Mouse (Mus musculus) heart, postnatal 0 days (tissue): ENCODE data around the gene Gm3336. TPM values are rescaled to one million over a fixed set of nuclear protein-coding genes. Genes with fewer than 3 reads are reported as not detected.

Experiments used
- ATAC-seq: fragments of 200-750 bp; cut with Nextera tagmentation; 2 replicates; pipeline ENCODE4 v1.8.0; 2017; ENCODE audit warnings: low read depth, moderate number of reproducible peaks, moderate library complexity; ENCODE audit not compliant: insufficient read depth
- DNase-seq: peaks from one replicate; pipeline ENCODE4 v3.0.0-alpha.2; 2016; ENCODE audit warnings: low spot score
- H3K27ac ChIP-seq: fragments of 300-500 bp; sonication (generic); 2 replicates; pipeline ENCODE4 v1.5.1; 2014; ENCODE audit warnings: low read depth, mild to moderate bottlenecking
- H3K27me3 ChIP-seq: fragments of 300-500 bp; sonication (generic); 2 replicates; pipeline ENCODE4 v1.6.1; 2014; ENCODE audit warnings: low read length, mixed read lengths; ENCODE audit not compliant: control insufficient read depth, insufficient read depth
- H3K36me3 ChIP-seq: fragments of 300-500 bp; sonication (generic); replicated peaks from 2 replicates; pipeline ENCODE4 v1.6.1; 2014; ENCODE audit warnings: low read length, mixed read lengths; ENCODE audit not compliant: control insufficient read depth, insufficient read depth
- H3K4me1 ChIP-seq: fragments of 300-500 bp; sonication (generic); 2 replicates; pipeline ENCODE4 v1.6.1; 2014; ENCODE audit warnings: antibody characterized with exemption; ENCODE audit not compliant: control insufficient read depth, insufficient read depth
- H3K4me2 ChIP-seq: fragments of 300-500 bp; sonication (generic); 2 replicates; pipeline ENCODE4 v1.6.1; 2014; ENCODE audit warnings: low read depth, mild to moderate bottlenecking, low read length, moderate library complexity
- H3K4me3 ChIP-seq: fragments of 300-500 bp; sonication (generic); 2 replicates; pipeline ENCODE4 v1.5.1; 2014; ENCODE audit warnings: low read depth, low read length
- H3K9ac ChIP-seq: fragments of 300-500 bp; sonication (generic); replicated peaks from 2 replicates; pipeline ENCODE4 v1.6.1; 2014; ENCODE audit warnings: low read depth, low read length, mixed read lengths
- H3K9me3 ChIP-seq: fragments of 300-500 bp; sonication (generic); replicated peaks from 2 replicates; pipeline ENCODE4 v1.6.1; 2016; ENCODE audit warnings: low read length; ENCODE audit not compliant: control insufficient read depth
- CTCF ChIP-seq: IDR thresholded peaks from 2 replicates; pipeline ENCODE4 v1.5.1; 2016; ENCODE audit warnings: antibody characterized with exemption, control low read depth, low read depth
- EP300 ChIP-seq: IDR thresholded peaks from 2 replicates; pipeline ENCODE4 v1.6.1; 2016; ENCODE audit warnings: antibody characterized with exemption, low read depth
- WGBS: fragments of 180-500 bp; shearing (Covaris S2); extraction: QIAGEN DNeasy Blood & Tissue Kit; methylation state at CpG from one replicate; pipeline ENCODE4 v1.1.7; 2014; 5-methylcytosine and 5-hydroxymethylcytosine counted together
- polyA plus RNA-seq: library from polyadenylated mRNA; unstranded; fragments of >200 nt; fragmentation: Nextera tagmentation; extraction: Ambion mirVana; gene quantifications from 2 replicates; pipeline ENCODE4 v1.2.1, GENCODE M21; 2015
- total RNA-seq: library from RNA; depleted of rRNA; stranded (reverse); fragments of >200 nt; gene quantifications from 2 replicates; pipeline ENCODE4 v1.2.3, GENCODE M21; 2014; ENCODE audit warnings: low replicate concordance

Gm3336 gene
- total and polyA plus RNA-seq, 2 experiments from 2014 or later: not detected

DNA sequence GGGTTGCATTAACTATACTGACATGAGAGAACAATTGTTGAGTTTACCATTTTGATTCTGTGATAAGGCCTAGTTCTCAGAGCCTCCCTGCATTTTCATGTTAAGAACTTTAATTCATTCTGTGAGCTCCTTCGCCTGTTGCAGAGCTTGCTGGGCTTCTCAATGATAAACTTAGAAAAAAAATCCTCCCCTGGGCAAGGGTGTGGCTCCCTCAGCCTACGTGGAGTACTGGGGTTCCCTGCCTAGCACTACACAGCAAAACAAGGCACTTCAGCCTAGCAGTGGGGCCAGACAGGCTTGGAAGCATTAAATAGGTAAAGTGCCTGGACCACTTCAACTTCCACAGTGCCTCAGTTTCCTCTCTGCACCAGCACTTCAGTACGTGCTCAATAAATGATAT is 36.9 kb upstream of the Gm3336 start:
- no peak overlapping the region for H3K9ac ChIP-seq
- no peaks in the 10 kb centered on the region for H3K9me3 ChIP-seq
- no peak for ATAC-seq
- no peak for DNase-seq
- H3K36me3 ChIP-seq: peaks cover 15% of the 10 kb centered on the region; the same call in 1 of the 2 replicates
- peak overlapping the region; percentile 92 for H3K27ac ChIP-seq
- WGBS: 70% methylated on average over 3 of the region's 3 CpGs
- no peaks in the 10 kb centered on the region for H3K27me3 ChIP-seq
- peaks cover 20% of the 10 kb centered on the region for H3K4me1 ChIP-seq
- no peak overlapping the region for H3K4me2 ChIP-seq
- no peak overlapping the region for H3K4me3 ChIP-seq
- TF ChIP-seq CTCF (no peak), EP300 (no peak)

GRCm38 (mm10) chr8:70682193-70682592 is 36.1 kb upstream of the Gm3336 start:
- peak overlapping the region; percentile 92 for H3K27ac ChIP-seq
- TF ChIP-seq CTCF (peak; percentile 55), EP300 (peak; percentile 78)
- peaks cover 15% of the 10 kb centered on the region; the same call in 1 of the 2 replicates for H3K36me3 ChIP-seq
- H3K4me3 ChIP-seq: no peak overlapping the region
- peaks cover 20% of the 10 kb centered on the region for H3K4me1 ChIP-seq
- H3K27me3 ChIP-seq: no peaks in the 10 kb centered on the region
- DNase-seq (peak; percentile 97), ATAC-seq (peak; percentile 94)
- H3K9me3 ChIP-seq: no peaks in the 10 kb centered on the region
- H3K4me2 ChIP-seq: peak overlapping the region; percentile 32
- 5% methylated on average over 19 of the region's 19 CpGs for WGBS
- H3K9ac ChIP-seq: peak overlapping the region; percentile 51

DNA sequence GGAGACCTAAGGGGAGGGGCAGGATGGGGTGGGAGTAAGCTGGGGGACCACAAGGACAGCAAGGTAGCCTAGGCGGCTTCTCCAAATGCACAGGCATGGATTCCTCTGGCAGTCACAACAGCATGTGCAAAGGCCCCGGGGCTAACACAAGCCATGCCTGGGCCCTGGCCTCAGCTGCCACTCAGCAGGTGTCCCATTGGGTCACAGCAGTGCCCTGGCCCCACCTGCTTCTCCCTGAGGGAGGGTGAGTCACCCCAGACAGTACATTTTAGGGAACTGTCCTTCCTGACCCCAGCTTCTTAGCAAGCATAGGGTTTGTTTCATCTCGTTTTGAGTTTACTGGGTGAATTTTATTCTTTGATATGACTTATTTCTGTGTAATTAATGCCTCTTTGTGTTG is 35.7 kb upstream of the Gm3336 start:
- no peak for ATAC-seq

GRCm38 (mm10) chr8:70684291-70684690 is 34.1 kb upstream of the Gm3336 start:
- H3K4me3 ChIP-seq: no peak overlapping the region
- H3K27ac ChIP-seq: no peak overlapping the region
- TF ChIP-seq CTCF: no peak
- TF ChIP-seq EP300: no peak
- no peak for DNase-seq
- H3K4me2 ChIP-seq: no peak overlapping the region
- H3K9ac ChIP-seq: no peak overlapping the region
- H3K9me3 ChIP-seq: no peaks in the 10 kb centered on the region
- 48% methylated on average over 7 of the region's 7 CpGs for WGBS
- H3K4me1 ChIP-seq: peaks cover 23% of the 10 kb centered on the region
- no peaks in the 10 kb centered on the region for H3K27me3 ChIP-seq
- ATAC-seq: no peak
- no peaks in the 10 kb centered on the region for H3K36me3 ChIP-seq

More for the DNA sequence above, 35.7 kb upstream of the Gm3336 start:
- TF ChIP-seq CTCF (no peak), EP300 (no peak)
- H3K4me3 ChIP-seq: no peak overlapping the region
- 53% methylated on average over 3 of the region's 3 CpGs for WGBS
- peak overlapping the region; percentile 32 for H3K4me2 ChIP-seq
- peaks cover 20% of the 10 kb centered on the region for H3K4me1 ChIP-seq
- DNase-seq: no peak
- H3K9ac ChIP-seq: peak overlapping the region; percentile 51
- H3K9me3 ChIP-seq: no peaks in the 10 kb centered on the region
- H3K27ac ChIP-seq: peak overlapping the region; percentile 92
- peaks cover 15% of the 10 kb centered on the region; the same call in 1 of the 2 replicates for H3K36me3 ChIP-seq
- no peaks in the 10 kb centered on the region for H3K27me3 ChIP-seq

DNA sequence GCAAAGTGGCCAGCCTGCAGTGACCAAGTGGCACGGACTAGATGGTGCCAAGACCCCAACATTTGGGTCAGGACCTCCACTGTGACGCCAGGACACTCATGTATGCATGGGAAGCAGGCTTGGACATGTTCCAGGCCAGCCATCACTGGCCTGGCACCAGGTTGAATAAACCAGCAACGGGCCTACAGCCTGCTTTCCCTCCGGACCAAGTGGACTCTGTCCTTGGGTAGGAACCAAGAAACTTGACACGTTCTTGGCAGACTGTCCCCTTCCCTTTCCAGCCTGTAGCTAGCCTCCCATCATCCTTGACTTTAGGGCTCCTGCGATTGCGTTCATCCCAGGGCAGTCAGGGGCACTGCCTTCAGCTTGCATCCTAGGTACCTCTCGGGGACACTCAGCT is 30.8 kb upstream of the Gm3336 start:
- no peak for TF ChIP-seq CTCF
- TF ChIP-seq EP300: no peak
- H3K9ac ChIP-seq: no peak overlapping the region
- H3K27ac ChIP-seq: peak overlapping the region; percentile 28
- DNase-seq (peak; percentile 75), ATAC-seq (0 out of 2 replicates have a peak, but pooled peaks have one; percentile 18)
- no peaks in the 10 kb centered on the region for H3K27me3 ChIP-seq
- H3K9me3 ChIP-seq: no peaks in the 10 kb centered on the region
- no peak overlapping the region for H3K4me2 ChIP-seq
- no peaks in the 10 kb centered on the region for H3K36me3 ChIP-seq
- no peak overlapping the region for H3K4me3 ChIP-seq
- 44% methylated on average over 8 of the region's 8 CpGs for WGBS
- H3K4me1 ChIP-seq: peaks cover 17% of the 10 kb centered on the region

DNA sequence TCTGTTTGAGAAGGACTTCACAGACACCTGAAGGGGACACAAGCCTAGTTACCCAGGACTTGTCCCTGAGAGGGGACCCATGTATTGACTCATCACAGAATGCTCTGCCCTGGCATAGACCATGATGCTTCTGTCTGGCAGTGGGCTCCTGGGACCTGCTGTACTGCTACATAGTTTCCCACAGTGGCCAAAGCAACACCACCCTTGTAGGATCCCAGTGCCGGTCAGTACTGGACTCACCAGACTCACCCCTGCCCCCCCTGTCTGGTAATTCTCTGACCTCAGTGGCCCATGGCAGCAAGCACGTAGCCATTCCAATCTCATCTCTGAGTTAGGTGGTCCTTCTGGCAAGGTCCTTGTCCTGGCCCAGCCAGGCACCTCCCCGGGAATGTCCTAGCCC is 30.2 kb upstream of the Gm3336 start:
- Histone ChIP-seq H3K27me3 (no peaks in the 10 kb centered on the region), H3K9me3 (no peaks in the 10 kb centered on the region), H3K36me3 (no peaks in the 10 kb centered on the region), H3K9ac (no peak overlapping the region), H3K4me1 (peaks cover 14% of the 10 kb centered on the region), H3K27ac (peak overlapping the region; percentile 28), H3K4me2 (no peak overlapping the region), H3K4me3 (no peak overlapping the region)
- TF ChIP-seq EP300 (no peak), CTCF (no peak)
- whole genome bisulfite sequencing: 91% methylated on average over 3 of the region's 3 CpGs
- DNase-seq (no peak), ATAC-seq (no peak)
